Mouse (Mus musculus): ENCODE data around the gene Gm26620.

Gene Gm26620

GRCm38 (mm10) chr1:170868905-170869283 is 16.0 kb upstream of the Gm26620 start:
- no peak for DNase-seq (ENCODE audit: extremely low spot score)

- DNase-seq (ENCODE audit: extremely low spot score) = no peak
Observed at GRCm38 (mm10) chr1:170871402-170871801, 13.5 kb upstream of the Gm26620 start.

- no peak for DNase-seq (ENCODE audit: extremely low spot score)
Observed at GRCm38 (mm10) chr1:170871961-170872360, 12.9 kb upstream of the Gm26620 start.

- DNase-seq (ENCODE audit: extremely low spot score) = no peak
Observed at GRCm38 (mm10) chr1:170875676-170876075, 9.2 kb upstream of the Gm26620 start.

GRCm38 (mm10) chr1:170876906-170877305 is 8.0 kb upstream of the Gm26620 start:
- no peak for DNase-seq (ENCODE audit: extremely low spot score)

- DNase-seq (ENCODE audit: extremely low spot score) = no peak
Observed at GRCm38 (mm10) chr1:170882915-170883485, 1.9 kb upstream of the Gm26620 start.

- DNase-seq (ENCODE audit: extremely low spot score) = no peak
Observed at GRCm38 (mm10) chr1:170884390-170884789, 475 bp upstream of the Gm26620 start.

GRCm38 (mm10) chr1:170886044-170886458 is 1.2 kb downstream of the Gm26620 start:
- DNase-seq (ENCODE audit: extremely low spot score) = no peak

- DNase-seq (ENCODE audit: extremely low spot score) = no peak
Observed at GRCm38 (mm10) chr1:170889310-170889709, 4.4 kb downstream of the Gm26620 start.

- no peak for DNase-seq (ENCODE audit: extremely low spot score)
Observed at GRCm38 (mm10) chr1:170891646-170892045, 6.8 kb downstream of the Gm26620 start.

- no peak for DNase-seq (ENCODE audit: extremely low spot score)
Observed at GRCm38 (mm10) chr1:170892279-170892678, 7.4 kb downstream of the Gm26620 start.

- DNase-seq (ENCODE audit: extremely low spot score) = peak; percentile 28
Observed at GRCm38 (mm10) chr1:170894603-170895602, 10.0 kb downstream of the Gm26620 start.

- DNase-seq (ENCODE audit: extremely low spot score) = no peak
Observed at GRCm38 (mm10) chr1:170896651-170897281, 11.9 kb downstream of the Gm26620 start.

GRCm38 (mm10) chr1:170898413-170899075 is 13.7 kb downstream of the Gm26620 start:
- no peak for DNase-seq (ENCODE audit: extremely low spot score)

GRCm38 (mm10) chr1:170900799-170901467 is 16.1 kb downstream of the Gm26620 start:
- DNase-seq (ENCODE audit: extremely low spot score) = peak; percentile 11

GRCm38 (mm10) chr1:170901536-170902238 is 16.8 kb downstream of the Gm26620 start:
- DNase-seq (ENCODE audit: extremely low spot score) = peak; percentile 83

GRCm38 (mm10) chr1:170903485-170903884 is 18.6 kb downstream of the Gm26620 start:
- DNase-seq (ENCODE audit: extremely low spot score) = no peak

GRCm38 (mm10) chr1:170907111-170907455 is 22.2 kb downstream of the Gm26620 start:
- no peak for DNase-seq (ENCODE audit: extremely low spot score)

- DNase-seq (ENCODE audit: extremely low spot score) = peak; percentile 46
Observed at GRCm38 (mm10) chr1:170907456-170908191, 22.8 kb downstream of the Gm26620 start.

- peak; percentile 31 for DNase-seq (ENCODE audit: extremely low spot score)
Observed at GRCm38 (mm10) chr1:170908341-170908740, 23.5 kb downstream of the Gm26620 start.

Measured in embryo, embryonic 9.5 days (tissue).